Mouse (Mus musculus) small intestine, adult 2 months (tissue): ENCODE data around the gene Zscan25. TPM values are rescaled to one million over a fixed set of nuclear protein-coding genes. Genes with fewer than 3 reads are reported as not detected.
"Not testable (repeated sequence)": the region's sequence is repeated elsewhere in the genome, so short reads cannot be mapped to it uniquely, and the experiment has no call there.

ENCODE experiments used
- H3K27ac ChIP-seq: fragments of 200-500 bp; 2 replicates; pipeline ENCODE4 v1.5.1; 2012; ENCODE audit warnings: low read depth, low read length, control low read depth, inconsistent platforms; ENCODE audit not compliant: insufficient read depth
- H3K27me3 ChIP-seq: fragments of 200-500 bp; 2 replicates; pipeline ENCODE4 v1.6.1; 2012; ENCODE audit warnings: mild to moderate bottlenecking, moderate library complexity, low read length, inconsistent platforms; ENCODE audit not compliant: control insufficient read depth, insufficient read depth
- H3K36me3 ChIP-seq: fragments of 200-500 bp; 2 replicates; pipeline ENCODE4 v1.6.1; 2012; ENCODE audit warnings: mild to moderate bottlenecking, low read length, control low read depth, inconsistent platforms; ENCODE audit not compliant: control insufficient read depth, insufficient read depth
- H3K4me1 ChIP-seq: fragments of 200-500 bp; 2 replicates; pipeline ENCODE4 v1.6.1; 2012; ENCODE audit warnings: low read length, inconsistent platforms, mixed read lengths; ENCODE audit not compliant: control insufficient read depth, insufficient read depth, insufficient read length
- H3K4me3 ChIP-seq: fragments of 200-500 bp; 2 replicates; pipeline ENCODE4 v1.5.1; 2012; ENCODE audit warnings: low read depth, mild to moderate bottlenecking, control low read depth, inconsistent platforms, low read length, moderate library complexity
- CTCF ChIP-seq: fragments of 200-500 bp; IDR thresholded peaks from 2 replicates; pipeline ENCODE4 v1.5.1; 2012; ENCODE audit warnings: low read depth, mild to moderate bottlenecking, control low read depth, inconsistent platforms, low read length, moderate library complexity, mixed read lengths; ENCODE audit not compliant: insufficient replicate concordance, insufficient read length; ENCODE audit errors: extremely low read depth
- POLR2A ChIP-seq: fragments of 200-500 bp; IDR thresholded peaks from 2 replicates; pipeline ENCODE4 v1.6.1; 2012; ENCODE audit warnings: low read depth, mild to moderate bottlenecking, control low read depth, inconsistent platforms, low read length, moderate library complexity
- WGBS: fragments of 180-500 bp; shearing (Covaris S2); methylation state at CpG from one replicate; pipeline ENCODE4 v1.1.7; 2018; 5-methylcytosine and 5-hydroxymethylcytosine counted together
- polyA plus RNA-seq: library from polyadenylated mRNA; depleted of rRNA; stranded (reverse); fragments of >200 nt; gene quantifications from 2 replicates; pipeline ENCODE4 v1.2.3, GENCODE M21; 2012

The Zscan25 gene
- polyA plus RNA-seq, 1 experiment, result 16.4 TPM

- H3K4me3 ChIP-seq, result no peak overlapping the region
- TF ChIP-seq CTCF (no peak), POLR2A (no peak)
- WGBS, result 88% methylated on average over 2 of the region's 2 CpGs
Observed at GRCm38 (mm10) chr5:145279948-145280347, 352 bp upstream of the Zscan25 start.

GRCm38 (mm10) chr5:145288382-145288781 lies 8.1 kb downstream of the Zscan25 start:
- H3K36me3 ChIP-seq, result peaks cover 68% of the 10 kb centered on the region
- H3K4me3 ChIP-seq, result no peak overlapping the region
- 89% methylated on average over 5 of the region's 5 CpGs for WGBS
- H3K27ac ChIP-seq, result no peak overlapping the region
- H3K4me1 ChIP-seq, result no peaks in the 10 kb centered on the region
- H3K27me3 ChIP-seq, result no peaks in the 10 kb centered on the region
- TF ChIP-seq CTCF, result no peak
- no peak for TF ChIP-seq POLR2A

More at GRCm38 (mm10) chr5:145279948-145280347, 352 bp upstream of the Zscan25 start:
- H3K27me3 ChIP-seq, result no peaks in the 10 kb centered on the region
- H3K36me3 ChIP-seq, result peaks cover 12% of the 10 kb centered on the region
- no peak overlapping the region for H3K27ac ChIP-seq
- no peaks in the 10 kb centered on the region for H3K4me1 ChIP-seq

GRCm38 (mm10) chr5:145290697-145291096 lies 10.4 kb downstream of the Zscan25 start:
- 96% methylated on average over 16 of the region's 16 CpGs for whole genome bisulfite sequencing
- Histone ChIP-seq H3K4me3 (no peak overlapping the region), H3K36me3 (peaks cover 56% of the 10 kb centered on the region), H3K27me3 (no peaks in the 10 kb centered on the region), H3K27ac (no peak overlapping the region), H3K4me1 (no peaks in the 10 kb centered on the region)
- no peak for TF ChIP-seq POLR2A
- no peak for TF ChIP-seq CTCF

GRCm38 (mm10) chr5:145292398-145292797 lies 12.1 kb downstream of the Zscan25 start:
- Histone ChIP-seq H3K36me3 (peaks cover 44% of the 10 kb centered on the region), H3K27me3 (no peaks in the 10 kb centered on the region), H3K4me1 (no peaks in the 10 kb centered on the region), H3K27ac (no peak overlapping the region), H3K4me3 (no peak overlapping the region)
- no peak for TF ChIP-seq POLR2A
- no peak for TF ChIP-seq CTCF
- WGBS, result 90% methylated on average over 6 of the region's 6 CpGs

GRCm38 (mm10) chr5:145300469-145300868 lies 20.2 kb downstream of the Zscan25 start:
- Histone ChIP-seq H3K36me3 (no peaks in the 10 kb centered on the region), H3K27ac (no peak overlapping the region), H3K4me3 (no peak overlapping the region), H3K4me1 (no peaks in the 10 kb centered on the region), H3K27me3 (no peaks in the 10 kb centered on the region)
- TF ChIP-seq POLR2A (no peak), CTCF (no peak)

GRCm38 (mm10) chr5:145301796-145302195 lies 21.5 kb downstream of the Zscan25 start:
- WGBS, result 72% methylated on average over 4 of the region's 4 CpGs
- H3K4me1 ChIP-seq, H3K27ac ChIP-seq, H3K36me3 ChIP-seq, H3K27me3 ChIP-seq, H3K4me3 ChIP-seq: not testable (repeated sequence)

GRCm38 (mm10) chr5:145302424-145302823 lies 22.1 kb downstream of the Zscan25 start:
- Histone ChIP-seq H3K27ac (no peak overlapping the region), H3K4me1 (no peaks in the 10 kb centered on the region), H3K27me3 (no peaks in the 10 kb centered on the region), H3K36me3 (no peaks in the 10 kb centered on the region), H3K4me3 (no peak overlapping the region)
- TF ChIP-seq POLR2A (no peak), CTCF (no peak)
- WGBS, result 74% methylated on average over 1 of the region's 1 CpGs

- H3K4me3 ChIP-seq, H3K4me1 ChIP-seq, H3K27me3 ChIP-seq, H3K27ac ChIP-seq, H3K36me3 ChIP-seq: not testable (repeated sequence)
- WGBS, result 84% methylated on average over 4 of the region's 4 CpGs
Observed at GRCm38 (mm10) chr5:145306953-145307352, 26.7 kb downstream of the Zscan25 start.

- not testable (repeated sequence) for H3K27me3 ChIP-seq, H3K4me1 ChIP-seq, H3K36me3 ChIP-seq, H3K27ac ChIP-seq, H3K4me3 ChIP-seq
- 92% methylated on average over 3 of the region's 3 CpGs for WGBS
Observed at GRCm38 (mm10) chr5:145307811-145308210, 27.5 kb downstream of the Zscan25 start.
